Mouse (Mus musculus) cerebellum, adult 2 months (tissue): ENCODE data around the gene Sema6c. TPM values are rescaled to one million over a fixed set of nuclear protein-coding genes. Genes with fewer than 3 reads are reported as not detected.
A peak's percentile ranks its signal among the peaks of the same experiment; 100 is the strongest.

Experiments
- DNase-seq, 2 experiments: peaks; one replicate each; pipeline ENCODE4 v3.0.0; 2021
- H3K27ac ChIP-seq: fragments of 200-500 bp; 2 replicates; pipeline ENCODE4 v1.5.1; 2012; ENCODE audit warnings: low read length, control low read depth, inconsistent platforms; ENCODE audit not compliant: insufficient read depth
- H3K27me3 ChIP-seq: fragments of 200-500 bp; 2 replicates; pipeline ENCODE4 v1.6.1; 2012; ENCODE audit warnings: inconsistent platforms, mild to moderate bottlenecking, low read length, moderate library complexity; ENCODE audit not compliant: control insufficient read depth, insufficient read depth
- H3K4me1 ChIP-seq: fragments of 200-500 bp; 2 replicates; pipeline ENCODE4 v1.6.1; 2011; ENCODE audit warnings: low read length; ENCODE audit not compliant: control insufficient read depth, insufficient read depth
- H3K4me3 ChIP-seq: fragments of 200-500 bp; replicated peaks from 2 replicates; pipeline ENCODE3; 2011; ENCODE audit warnings: mild to moderate bottlenecking, low read depth, low read length, control low read depth; ENCODE audit not compliant: insufficient read depth
- CTCF ChIP-seq: fragments of 200-500 bp; IDR thresholded peaks from 2 replicates; pipeline ENCODE4 v1.5.1; 2011; ENCODE audit warnings: low read depth, mild to moderate bottlenecking, control low read depth, low read length, moderate library complexity, borderline replicate concordance; ENCODE audit not compliant: insufficient read depth
- POLR2A ChIP-seq: fragments of 200-500 bp; IDR thresholded peaks from 2 replicates; pipeline ENCODE4 v1.6.1; 2011; ENCODE audit warnings: low read length, control low read depth, borderline replicate concordance; ENCODE audit not compliant: insufficient read depth
- WGBS: fragments of 180-500 bp; shearing (Covaris S2); methylation state at CpG from one replicate; pipeline ENCODE4 v1.1.7; 2018; 5-methylcytosine and 5-hydroxymethylcytosine counted together
- polyA plus RNA-seq: library from polyadenylated mRNA; depleted of rRNA; stranded (reverse); fragments of >200 nt; gene quantifications from 2 replicates; pipeline ENCODE4 v1.2.3, GENCODE M21; 2012; rRNA removed

The Sema6c gene
- polyA plus RNA-seq, 1 experiment = 40.5 TPM

DNA sequence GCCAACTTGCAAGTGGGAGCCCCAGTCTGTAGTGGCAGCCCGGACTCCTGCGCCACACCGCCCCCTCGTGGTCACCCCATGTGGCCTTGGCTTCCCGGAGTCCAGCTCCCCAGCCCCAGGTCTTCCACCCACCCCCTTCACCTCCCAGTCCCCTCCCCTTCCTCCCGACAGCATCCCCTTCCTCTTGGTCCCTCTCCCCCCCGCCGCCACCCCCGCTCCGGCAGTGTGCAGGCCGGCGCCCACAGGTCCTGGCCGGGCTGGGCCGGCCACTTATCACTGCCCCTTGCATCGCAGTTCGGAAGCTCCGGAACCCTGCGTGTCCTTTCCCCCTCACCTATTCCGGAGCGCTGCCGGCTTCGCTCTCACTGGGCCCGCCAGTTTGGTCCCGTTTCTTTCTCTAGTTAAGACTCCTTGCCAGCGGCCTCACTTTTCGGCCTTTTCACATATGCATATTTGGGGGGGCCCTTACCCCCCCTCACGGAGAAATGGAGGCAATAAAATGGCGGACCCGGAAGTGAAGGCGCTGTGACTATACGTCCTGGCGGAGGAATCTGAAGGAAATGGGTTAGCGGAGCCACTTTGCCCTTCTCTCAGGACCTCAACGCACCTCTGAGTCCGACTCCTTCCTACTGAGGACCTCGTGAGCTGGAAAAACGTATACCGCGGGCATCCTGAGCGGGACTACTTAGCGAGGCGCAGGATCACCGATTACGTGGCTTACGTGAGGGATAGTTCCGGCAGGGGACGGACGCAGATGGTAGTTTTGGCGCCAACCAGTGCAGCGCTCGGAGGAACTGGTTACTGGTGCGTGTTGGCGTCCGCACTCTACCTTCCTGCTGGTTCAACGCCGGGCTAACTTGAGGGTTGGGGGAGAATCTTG lies 57.2 kb downstream of the Sema6c start, which contains the start of gene Gabpb2:
TSS of gene Gabpb2 (minus strand) at position 662 of the 880 bp plus-strand sequence.
- WGBS = under 1% methylated on average over 56 of the region's 56 CpGs
- peak; percentile 72; the same call in 1 of the 2 replicates for TF ChIP-seq POLR2A
- peak; percentile 77 for TF ChIP-seq CTCF
- no peaks in the 10 kb centered on the region for H3K4me1 ChIP-seq
- peak within 1 kb of the TSS; percentile 87 for H3K27ac ChIP-seq
- no peaks in the 10 kb centered on the region for H3K27me3 ChIP-seq
- peak within 1 kb of the TSS; percentile 70 for H3K4me3 ChIP-seq
- DNase-seq = peak; percentile 92 to 94

DNA sequence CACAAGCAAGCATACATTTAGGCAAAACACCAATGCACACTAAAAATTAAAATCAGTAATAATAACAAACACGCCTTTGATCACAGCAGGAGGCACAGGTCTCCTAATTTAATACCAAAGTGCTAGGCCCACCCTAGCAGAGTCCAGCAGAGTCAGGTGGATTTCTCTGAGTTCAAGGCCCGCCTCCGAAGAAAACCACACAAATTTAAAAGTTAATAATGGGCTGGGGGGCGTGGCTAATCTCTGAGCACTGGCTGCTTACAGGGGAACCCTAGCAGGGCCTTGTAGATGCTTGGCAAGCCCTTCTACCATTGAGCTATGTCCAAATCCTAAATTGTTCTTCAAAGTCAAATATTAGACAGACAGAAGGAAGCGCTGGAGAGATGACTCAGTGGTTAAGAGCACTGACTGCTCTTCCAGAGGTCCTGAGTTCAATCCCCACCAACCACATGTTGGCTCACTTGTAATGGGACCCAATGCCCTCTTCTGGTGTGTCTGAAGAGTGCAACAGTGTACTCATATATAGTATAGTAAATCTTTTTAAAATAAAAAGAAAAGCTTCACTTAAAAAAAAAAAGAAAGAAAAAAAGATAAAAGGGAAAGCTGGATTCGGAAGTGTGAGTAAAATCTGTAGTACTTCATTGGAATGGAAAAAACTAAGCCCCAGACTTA lies 58.3 kb downstream of the Sema6c start:
- H3K4me3 ChIP-seq = no peak overlapping the region
- H3K27ac ChIP-seq = no peak overlapping the region

GRCm38 (mm10) chr3:95223041-95223440 lies 62.8 kb downstream of the Sema6c start:
- Histone ChIP-seq H3K4me3 (no peak overlapping the region), H3K4me1 (peaks cover 4% of the 10 kb centered on the region; the same call in 1 of the 2 replicates), H3K27me3 (no peaks in the 10 kb centered on the region), H3K27ac (no peak overlapping the region)
- no peak for DNase-seq
- WGBS = 80% methylated on average over 2 of the region's 2 CpGs
- no peak for TF ChIP-seq POLR2A
- no peak for TF ChIP-seq CTCF

More for the DNA sequence above, 58.3 kb downstream of the Sema6c start:
- Histone ChIP-seq H3K4me1 (no peaks in the 10 kb centered on the region), H3K27me3 (no peaks in the 10 kb centered on the region)
- TF ChIP-seq POLR2A = no peak
- TF ChIP-seq CTCF = no peak
- no peak for DNase-seq
- 80% methylated on average over 6 of the region's 6 CpGs for WGBS

Other genes with a start within 250 kb of the Sema6c start
- gene Selenbp1, start 227.4 kb upstream of the Sema6c start, polyA plus RNA-seq = 12.5 and 15.4 TPM in 2 replicates
- 30.1 and 36.1 TPM in 2 replicates for gene Rfx5, start 206.4 kb upstream of the Sema6c start, polyA plus RNA-seq
- gene Pi4kb, start 185.7 kb upstream of the Sema6c start, polyA plus RNA-seq = 68.4 and 68.9 TPM in 2 replicates
- 40.9 and 43.8 TPM in 2 replicates for gene Zfp687, start 145.0 kb upstream of the Sema6c start, polyA plus RNA-seq
- 227 and 245 TPM in 2 replicates for gene Psmd4, start 117.8 kb upstream of the Sema6c start, polyA plus RNA-seq
- 26.6 and 28.7 TPM in 2 replicates for gene Pip5k1a, start 53.5 kb upstream of the Sema6c start, polyA plus RNA-seq
- gene Vps72, start 49.4 kb upstream of the Sema6c start, polyA plus RNA-seq = 71.6 and 71.7 TPM in 2 replicates
- 1.0 and 1.2 TPM in 2 replicates for gene Tmod4, start 36.0 kb upstream of the Sema6c start, polyA plus RNA-seq
- 134 and 139 TPM in 2 replicates for gene Scnm1, start 26.4 kb upstream of the Sema6c start, polyA plus RNA-seq
- gene Lysmd1, start 26.4 kb upstream of the Sema6c start, polyA plus RNA-seq = 31.8 and 34.9 TPM in 2 replicates
- 1.3 and 2.0 TPM in 2 replicates for gene Tnfaip8l2, start 18.1 kb upstream of the Sema6c start, polyA plus RNA-seq
- 30.6 and 34.0 TPM in 2 replicates for gene Gabpb2, start 57.5 kb downstream of the Sema6c start, polyA plus RNA-seq
- gene Cdc42se1, start 68.3 kb downstream of the Sema6c start, polyA plus RNA-seq = 74.0 and 75.0 TPM in 2 replicates
- 339 and 352 TPM in 2 replicates for gene Mllt11, start 71.7 kb downstream of the Sema6c start, polyA plus RNA-seq
- gene Gm128, start 81.1 kb downstream of the Sema6c start, polyA plus RNA-seq = 0.75 and 0.90 TPM in 2 replicates
- 1.8 and 1.9 TPM in 2 replicates for gene Bnipl, start 90.7 kb downstream of the Sema6c start, polyA plus RNA-seq
- gene Mindy1, start 120.9 kb downstream of the Sema6c start, polyA plus RNA-seq = 96.8 and 103 TPM in 2 replicates
- 43.2 and 47.6 TPM in 2 replicates for gene Prune1, start 121.6 kb downstream of the Sema6c start, polyA plus RNA-seq
- gene Anxa9, start 146.7 kb downstream of the Sema6c start, polyA plus RNA-seq = 1.2 and 1.5 TPM in 2 replicates
- 133 and 142 TPM in 2 replicates for gene Cers2, start 154.3 kb downstream of the Sema6c start, polyA plus RNA-seq
- 36.5 and 38.0 TPM in 2 replicates for gene Setdb1, start 196.7 kb downstream of the Sema6c start, polyA plus RNA-seq
- gene 4930558C23Rik, start 242.4 kb downstream of the Sema6c start, polyA plus RNA-seq = not detected in 2 replicates